8 mouse cellular contexts compared by ENCODE assay signal in the genomic region with DNA sequence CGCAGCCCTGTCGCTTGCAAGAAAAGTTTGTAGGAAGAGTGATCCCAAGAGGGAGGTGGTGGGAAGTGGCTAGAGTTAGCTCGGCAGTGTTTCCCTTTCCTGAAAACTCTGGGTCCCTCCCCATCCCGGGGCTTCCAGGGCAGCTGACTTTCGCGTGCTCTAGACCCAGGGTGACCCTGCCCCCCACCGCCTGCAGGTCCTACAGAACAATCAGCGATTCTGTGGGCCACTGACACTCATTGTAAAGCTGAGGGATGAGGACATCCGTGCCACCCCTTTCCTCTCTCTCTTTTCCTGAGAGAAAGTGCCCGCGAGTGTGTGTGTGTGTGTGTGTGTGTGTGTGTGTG. TPM values are rescaled to one million over a fixed set of nuclear protein-coding genes. Genes with fewer than 3 reads are reported as not detected.
DNase-seq lines count a peak whose midpoint lies in the region; ATAC-seq and TF ChIP-seq lines count a peak whose summit lies in the region.

No protein-coding gene starts in this region.

- TF ChIP-seq CTCF in ES-Bruce4 (IDR thresholded peaks at IDR 0.05; ENCODE audit: low read depth, low read length): no peak

- 0% methylated on average over 11 of the region's 11 CpGs for WGBS in heart, embryonic 14.5 days
- 0% methylated on average over 11 of the region's 11 CpGs for WGBS in embryonic facial prominence, embryonic 13.5 days
- under 1% methylated on average over 11 of the region's 11 CpGs for WGBS in kidney, embryonic 16.5 days
- WGBS in midbrain, embryonic 11.5 days: 0% methylated on average over 11 of the region's 11 CpGs

- H3K9me3 ChIP-seq in heart, embryonic 14.5 days (ENCODE audit: control insufficient read depth, low read length): no peaks in the 10 kb centered on the region
- no peaks in the 10 kb centered on the region for H3K9me3 ChIP-seq in ES-Bruce4 (replicated peaks; ENCODE audit: control insufficient read depth, insufficient read depth, low read length, poor library complexity, severe bottlenecking)
- H3K9me3 ChIP-seq in embryonic facial prominence, embryonic 13.5 days: no peaks in the 10 kb centered on the region
- H3K9me3 ChIP-seq in kidney, embryonic 16.5 days (ENCODE audit: low read length): no peaks in the 10 kb centered on the region
- no peaks in the 10 kb centered on the region for H3K9me3 ChIP-seq in midbrain, embryonic 11.5 days (ENCODE audit: control insufficient read depth, low read length)

- intact Hi-C loops in heart, postnatal 25 days (cut with DNase I): no loop called here

- TF ChIP-seq EP300 in ES-Bruce4 (IDR thresholded peaks at IDR 0.05; ENCODE audit: insufficient read depth, low read depth, low read length): no peak

- peaks cover 39 to 64% of the 10 kb centered on the region in 2 experiments for H3K4me1 ChIP-seq in heart, embryonic 14.5 days (ENCODE audit: control insufficient read depth in 2 of 2, insufficient read depth in 2 of 2, low read length in 2 of 2)
- peaks cover 14% of the 10 kb centered on the region for H3K4me1 ChIP-seq in ES-Bruce4 (ENCODE audit: control insufficient read depth, insufficient read depth, low read length)
- H3K4me1 ChIP-seq in embryonic facial prominence, embryonic 13.5 days: peaks cover 60% of the 10 kb centered on the region
- peaks cover 56% of the 10 kb centered on the region for H3K4me1 ChIP-seq in kidney, embryonic 16.5 days (ENCODE audit: insufficient read depth, low read length)
- H3K4me1 ChIP-seq in midbrain, embryonic 11.5 days (ENCODE audit: control insufficient read depth, insufficient read depth, low read length): peaks cover 8% of the 10 kb centered on the region

- H3K27ac ChIP-seq in heart, embryonic 14.5 days (replicated peaks in 1 of 2; ENCODE audit: control insufficient read depth in 1 of 2, insufficient read depth in 1 of 2, low read depth in 2 of 2, low read length in 2 of 2): peak overlapping the region; percentile 92 to 93
- no peak overlapping the region for H3K27ac ChIP-seq in ES-Bruce4 (ENCODE audit: insufficient read depth, low read length)
- H3K27ac ChIP-seq in embryonic facial prominence, embryonic 13.5 days: peak overlapping the region; percentile 80
- H3K27ac ChIP-seq in kidney, embryonic 16.5 days (ENCODE audit: low read length): peak overlapping the region; percentile 95
- no peak overlapping the region for H3K27ac ChIP-seq in midbrain, embryonic 11.5 days (ENCODE audit: low read depth, low read length)

- peak overlapping the region; percentile 87 for H3K9ac ChIP-seq in heart, embryonic 14.5 days (ENCODE audit: low read length)
- peak overlapping the region; percentile 63 for H3K9ac ChIP-seq in ES-Bruce4 (ENCODE audit: low read depth, poor library complexity, severe bottlenecking)
- H3K9ac ChIP-seq in embryonic facial prominence, embryonic 13.5 days: peak overlapping the region; percentile 84
- peak overlapping the region; percentile 74 for H3K9ac ChIP-seq in kidney, embryonic 16.5 days (replicated peaks; ENCODE audit: low read length)
- H3K9ac ChIP-seq in midbrain, embryonic 11.5 days (ENCODE audit: low read length): peak overlapping the region; percentile 76

- no peaks in the 10 kb centered on the region for H3K27me3 ChIP-seq in heart, embryonic 14.5 days (ENCODE audit: control insufficient read depth, insufficient read depth, low read length)
- no peaks in the 10 kb centered on the region for H3K27me3 ChIP-seq in ES-Bruce4 (ENCODE audit: control insufficient read depth, insufficient read depth, low read length, poor library complexity, severe bottlenecking)
- no peaks in the 10 kb centered on the region for H3K27me3 ChIP-seq in embryonic facial prominence, embryonic 13.5 days
- no peaks in the 10 kb centered on the region for H3K27me3 ChIP-seq in kidney, embryonic 16.5 days (ENCODE audit: insufficient read depth, low read length)
- H3K27me3 ChIP-seq in midbrain, embryonic 11.5 days (ENCODE audit: control insufficient read depth, insufficient read depth, low read length): no peaks in the 10 kb centered on the region

- ATAC-seq in heart, embryonic 14.5 days (ENCODE audit: insufficient number of reproducible peaks, insufficient read depth, low FRiP score, low read depth): peak; percentile 13; the same call in 1 of the 2 replicates
- ATAC-seq in embryonic facial prominence, embryonic 13.5 days (ENCODE audit: insufficient number of reproducible peaks, insufficient read depth, low FRiP score, low TSS enrichment, low read depth): no peak
- peak; percentile 13; the same call in 1 of the 2 replicates for ATAC-seq in kidney, embryonic 16.5 days (ENCODE audit: low FRiP score, low TSS enrichment)
- peak; percentile 31 for ATAC-seq in midbrain, embryonic 11.5 days (ENCODE audit: low FRiP score)

- peak overlapping the region; percentile 85 for H3K4me2 ChIP-seq in heart, embryonic 14.5 days (ENCODE audit: low read length)
- peak overlapping the region; percentile 83 for H3K4me2 ChIP-seq in embryonic facial prominence, embryonic 13.5 days
- peak overlapping the region; percentile 73 for H3K4me2 ChIP-seq in kidney, embryonic 16.5 days (replicated peaks; ENCODE audit: low read depth, low read length)
- H3K4me2 ChIP-seq in midbrain, embryonic 11.5 days: peak overlapping the region; percentile 93

- no peak for DNase-seq in heart, postnatal 25 days (ENCODE audit: low spot score)
- DNase-seq in midbrain, embryonic 11.5 days (ENCODE audit: low spot score, missing footprints): no peak
- DNase-seq in thymus, adult 18-20 months: no peak
- DNase-seq in urinary bladder, postnatal 25 days (ENCODE audit: low spot score): no peak

- no peak for TF ChIP-seq POLR2A in ES-Bruce4 (IDR thresholded peaks at IDR 0.05; ENCODE audit: insufficient read depth, low read length)

- peak overlapping the region; percentile 62 to 83 for H3K4me3 ChIP-seq in heart, embryonic 14.5 days (ENCODE audit: control insufficient read depth in 1 of 2, insufficient read depth in 1 of 2, low read depth in 1 of 2, low read length in 2 of 2)
- peak overlapping the region; percentile 76 for H3K4me3 ChIP-seq in ES-Bruce4 (ENCODE audit: low read depth, low read length)
- H3K4me3 ChIP-seq in embryonic facial prominence, embryonic 13.5 days: peak overlapping the region; percentile 64
- H3K4me3 ChIP-seq in kidney, embryonic 16.5 days (ENCODE audit: low read length): peak overlapping the region; percentile 58
- peak overlapping the region; percentile 54 for H3K4me3 ChIP-seq in midbrain, embryonic 11.5 days (ENCODE audit: low read depth, low read length)

- H3K36me3 ChIP-seq in heart, embryonic 14.5 days (ENCODE audit: control insufficient read depth, insufficient read depth, low read length): 0 out of 2 replicates have a peak, but pooled peaks cover 4% of the 10 kb centered on the region
- H3K36me3 ChIP-seq in ES-Bruce4 (ENCODE audit: control insufficient read depth, insufficient read depth, low read length, poor library complexity, severe bottlenecking): no peaks in the 10 kb centered on the region
- H3K36me3 ChIP-seq in embryonic facial prominence, embryonic 13.5 days: no peaks in the 10 kb centered on the region
- H3K36me3 ChIP-seq in kidney, embryonic 16.5 days (ENCODE audit: insufficient read depth, low read length): no peaks in the 10 kb centered on the region
- H3K36me3 ChIP-seq in midbrain, embryonic 11.5 days (ENCODE audit: control insufficient read depth, insufficient read depth, low read length): no peaks in the 10 kb centered on the region

RNA-seq across cellular contexts. Expression of gene Csrp1, which starts 9.5 kb away (rescaled TPM):
- polyA plus RNA-seq in heart, embryonic 14.5 days (2014; fragmentation: Nextera tagmentation; extraction: Ambion mirVana): 133 and 220 TPM in 2 replicates
- 10 to 100 TPM; 48.0 to 56.7 TPM for total RNA-seq in heart, postnatal 25 days (2021)
- polyA plus RNA-seq in ES-Bruce4 (2011; ENCODE audit: insufficient read depth, insufficient read length, low read depth, missing spikeins): 178 and 190 TPM in 2 replicates
- 77.0 and 79.3 TPM in 2 replicates for polyA plus RNA-seq in embryonic facial prominence, embryonic 13.5 days (2015; fragmentation: Nextera tagmentation; extraction: Ambion mirVana)
- 141 and 157 TPM in 2 replicates for polyA plus RNA-seq in kidney, embryonic 16.5 days (2015; fragmentation: Nextera tagmentation; extraction: Ambion mirVana)
- polyA plus RNA-seq in midbrain, embryonic 11.5 days (2014; fragmentation: Nextera tagmentation; extraction: Ambion mirVana): 33.2 and 34.1 TPM in 2 replicates

RNA-seq across cellular contexts. Expression of gene Phlda3, which starts 36.6 kb away (rescaled TPM):
- 72.4 and 77.2 TPM in 2 replicates for polyA plus RNA-seq in heart, embryonic 14.5 days (2014; fragmentation: Nextera tagmentation; extraction: Ambion mirVana)
- 10 to 100 TPM; 12.9 to 14.6 TPM for total RNA-seq in heart, postnatal 25 days (2021)
- polyA plus RNA-seq in ES-Bruce4 (2011; ENCODE audit: insufficient read depth, insufficient read length, low read depth, missing spikeins): 88.1 and 98.9 TPM in 2 replicates
- 78.0 and 85.6 TPM in 2 replicates for polyA plus RNA-seq in embryonic facial prominence, embryonic 13.5 days (2015; fragmentation: Nextera tagmentation; extraction: Ambion mirVana)
- polyA plus RNA-seq in kidney, embryonic 16.5 days (2015; fragmentation: Nextera tagmentation; extraction: Ambion mirVana): 79.6 and 87.5 TPM in 2 replicates
- 16.9 and 19.4 TPM in 2 replicates for polyA plus RNA-seq in midbrain, embryonic 11.5 days (2014; fragmentation: Nextera tagmentation; extraction: Ambion mirVana)

RNA-seq across cellular contexts. Expression of gene Tnni1, which starts 49.9 kb away (rescaled TPM):
- polyA plus RNA-seq in heart, embryonic 14.5 days (2014; fragmentation: Nextera tagmentation; extraction: Ambion mirVana): 5,020 and 5,035 TPM in 2 replicates
- 1 to 10 TPM; 2.0 to 2.3 TPM for total RNA-seq in heart, postnatal 25 days (2021)
- 0.53 and 1.0 TPM in 2 replicates for polyA plus RNA-seq in ES-Bruce4 (2011; ENCODE audit: insufficient read depth, insufficient read length, low read depth, missing spikeins)
- 28.9 and 33.8 TPM in 2 replicates for polyA plus RNA-seq in embryonic facial prominence, embryonic 13.5 days (2015; fragmentation: Nextera tagmentation; extraction: Ambion mirVana)
- 21.9 and 23.5 TPM in 2 replicates for polyA plus RNA-seq in kidney, embryonic 16.5 days (2015; fragmentation: Nextera tagmentation; extraction: Ambion mirVana)
- polyA plus RNA-seq in midbrain, embryonic 11.5 days (2014; fragmentation: Nextera tagmentation; extraction: Ambion mirVana): 0.95 and 1.3 TPM in 2 replicates

Comparison
In these comparisons a context has a peak if more than half of its experiments do, and no peak if none do; other contexts are left out.
1. H3K27ac ChIP-seq: peak in heart, embryonic 14.5 days (2 of 2), embryonic facial prominence, embryonic 13.5 days (single experiment) and kidney, embryonic 16.5 days (single experiment); none in ES-Bruce4 (single experiment) and midbrain, embryonic 11.5 days (single experiment).
2. RNA of gene Tnni1, which starts 49.9 kb away (polyA plus RNA-seq): 5,020 to 5,035 TPM in heart, embryonic 14.5 days; 28.9 to 33.8 TPM in embryonic facial prominence, embryonic 13.5 days, 21.9 to 23.5 TPM in kidney, embryonic 16.5 days, 0.95 to 1.3 TPM in midbrain, embryonic 11.5 days and 0.53 to 1.0 TPM in ES-Bruce4; every median in the first group is over 100 times any median in the second.
3. Peak in every context shown above with its lines, with median percentiles within 50 percentile points of each other: H3K4me2 ChIP-seq, H3K4me3 ChIP-seq and H3K9ac ChIP-seq.